In genomic region chr10:38353526-38353925, GRCm38 (mm10) we compare ENCODE assay signal across 21 mouse cellular contexts.
DNase-seq lines count a peak whose midpoint lies in the region; ATAC-seq and TF ChIP-seq lines count a peak whose summit lies in the region.
"Had no signal": no experiment of that assay in that cellular context is flagged by ENCODE, and none has a peak within 500 bp of the region (broad histone marks: within the 10 kb centered on the region; RNA-seq: fewer than 3 reads in every experiment).

No protein-coding gene starts in this region.

- ATAC-seq in embryonic facial prominence, embryonic 14.5 days (ENCODE audit: low read depth) = no peak
- ATAC-seq in kidney, embryonic 15.5 days (replicated peaks; ENCODE audit: low FRiP score) = peak; percentile 60; the same call in 1 of the 2 replicates
- no peak for ATAC-seq in limb, embryonic 14.5 days (ENCODE audit: low FRiP score, low read depth)
- 0 out of 2 replicates have a peak, but pooled peaks have one; percentile 30 for ATAC-seq in midbrain, embryonic 15.5 days (replicated peaks)
- ATAC-seq: forebrain, embryonic 15.5 days had no signal

- no peaks in the 10 kb centered on the region for H3K36me3 ChIP-seq in embryonic facial prominence, embryonic 14.5 days (ENCODE audit: control insufficient read depth, insufficient read depth, low read length)
- H3K36me3 ChIP-seq in embryonic facial prominence, embryonic 10.5 days (replicated peaks) = no peaks in the 10 kb centered on the region
- H3K36me3 ChIP-seq in kidney, embryonic 15.5 days = no peaks in the 10 kb centered on the region
- H3K36me3 ChIP-seq in limb, embryonic 14.5 days (ENCODE audit: control insufficient read depth, insufficient read depth, low read length) = no peaks in the 10 kb centered on the region
- H3K36me3 ChIP-seq in limb, embryonic 10.5 days = no peaks in the 10 kb centered on the region
- no peaks in the 10 kb centered on the region for H3K36me3 ChIP-seq in midbrain, embryonic 15.5 days (replicated peaks)
- no peaks in the 10 kb centered on the region for H3K36me3 ChIP-seq in midbrain, embryonic 10.5 days
- H3K36me3 ChIP-seq: embryonic facial prominence, embryonic 13.5 days; forebrain, embryonic 15.5 days; heart, embryonic 15.5 days; limb, embryonic 15.5 days had no signal

- no peak overlapping the region for H3K27ac ChIP-seq in embryonic facial prominence, embryonic 14.5 days (replicated peaks; ENCODE audit: low read depth, low read length)
- no peak overlapping the region for H3K27ac ChIP-seq in embryonic facial prominence, embryonic 10.5 days (replicated peaks)
- no peak overlapping the region for H3K27ac ChIP-seq in kidney, embryonic 15.5 days
- no peak overlapping the region for H3K27ac ChIP-seq in limb, embryonic 14.5 days (replicated peaks; ENCODE audit: low read depth, low read length)
- H3K27ac ChIP-seq in limb, embryonic 10.5 days = no peak overlapping the region
- H3K27ac ChIP-seq in midbrain, embryonic 15.5 days = no peak overlapping the region
- no peak overlapping the region for H3K27ac ChIP-seq in midbrain, embryonic 10.5 days (replicated peaks)
- H3K27ac ChIP-seq: embryonic facial prominence, embryonic 13.5 days; forebrain, embryonic 15.5 days; heart, embryonic 15.5 days; limb, embryonic 15.5 days; liver, embryonic 14.5 days had no signal

- no peak overlapping the region for H3K9ac ChIP-seq in embryonic facial prominence, embryonic 14.5 days (ENCODE audit: low read depth, low read length)
- H3K9ac ChIP-seq in kidney, embryonic 15.5 days = no peak overlapping the region
- H3K9ac ChIP-seq in limb, embryonic 14.5 days (ENCODE audit: low read depth, low read length, severe bottlenecking) = no peak overlapping the region
- no peak overlapping the region for H3K9ac ChIP-seq in midbrain, embryonic 15.5 days
- H3K9ac ChIP-seq: embryonic facial prominence, embryonic 13.5 days; forebrain, embryonic 15.5 days; heart, embryonic 15.5 days; limb, embryonic 15.5 days; liver, embryonic 14.5 days had no signal

- no peaks in the 10 kb centered on the region for H3K9me3 ChIP-seq in embryonic facial prominence, embryonic 14.5 days (ENCODE audit: control insufficient read depth, low read length)
- H3K9me3 ChIP-seq in embryonic facial prominence, embryonic 10.5 days = no peaks in the 10 kb centered on the region
- H3K9me3 ChIP-seq in kidney, embryonic 15.5 days (replicated peaks) = no peaks in the 10 kb centered on the region
- no peaks in the 10 kb centered on the region for H3K9me3 ChIP-seq in limb, embryonic 14.5 days (ENCODE audit: control insufficient read depth, low read length)
- H3K9me3 ChIP-seq in limb, embryonic 10.5 days (replicated peaks) = no peaks in the 10 kb centered on the region
- no peaks in the 10 kb centered on the region for H3K9me3 ChIP-seq in midbrain, embryonic 15.5 days
- no peaks in the 10 kb centered on the region for H3K9me3 ChIP-seq in midbrain, embryonic 10.5 days (replicated peaks)
- H3K9me3 ChIP-seq: embryonic facial prominence, embryonic 13.5 days; forebrain, embryonic 15.5 days; heart, embryonic 15.5 days; limb, embryonic 15.5 days had no signal

- WGBS in embryonic facial prominence, embryonic 14.5 days = 76% methylated on average over 5 of the region's 5 CpGs
- WGBS in embryonic facial prominence, embryonic 10.5 days = 85% methylated on average over 5 of the region's 5 CpGs
- 41% methylated on average over 5 of the region's 5 CpGs for WGBS in kidney, embryonic 15.5 days
- WGBS in limb, embryonic 14.5 days = 63% methylated on average over 5 of the region's 5 CpGs
- WGBS in limb, embryonic 10.5 days = 70% methylated on average over 5 of the region's 5 CpGs
- 63% methylated on average over 5 of the region's 5 CpGs for WGBS in midbrain, embryonic 15.5 days
- 83% methylated on average over 5 of the region's 5 CpGs for WGBS in midbrain, embryonic 10.5 days

- H3K27me3 ChIP-seq in embryonic facial prominence, embryonic 14.5 days (replicated peaks; ENCODE audit: control insufficient read depth, insufficient read depth, low read length) = no peaks in the 10 kb centered on the region
- no peaks in the 10 kb centered on the region for H3K27me3 ChIP-seq in embryonic facial prominence, embryonic 10.5 days (replicated peaks; ENCODE audit: low read depth, poor library complexity, severe bottlenecking)
- H3K27me3 ChIP-seq in kidney, embryonic 15.5 days = no peaks in the 10 kb centered on the region
- no peaks in the 10 kb centered on the region for H3K27me3 ChIP-seq in limb, embryonic 14.5 days (ENCODE audit: control insufficient read depth, insufficient read depth, low read length)
- H3K27me3 ChIP-seq in limb, embryonic 10.5 days (ENCODE audit: low read depth, poor library complexity, severe bottlenecking) = no peaks in the 10 kb centered on the region
- H3K27me3 ChIP-seq in midbrain, embryonic 15.5 days (replicated peaks) = no peaks in the 10 kb centered on the region
- no peaks in the 10 kb centered on the region for H3K27me3 ChIP-seq in midbrain, embryonic 10.5 days (ENCODE audit: low read depth, poor library complexity, severe bottlenecking)
- H3K27me3 ChIP-seq: embryonic facial prominence, embryonic 13.5 days; forebrain, embryonic 15.5 days; heart, embryonic 15.5 days; limb, embryonic 15.5 days had no signal

- no peak overlapping the region for H3K4me3 ChIP-seq in embryonic facial prominence, embryonic 14.5 days (ENCODE audit: low read depth, low read length)
- H3K4me3 ChIP-seq in embryonic facial prominence, embryonic 10.5 days = no peak overlapping the region
- H3K4me3 ChIP-seq in kidney, embryonic 15.5 days (replicated peaks) = no peak overlapping the region
- H3K4me3 ChIP-seq in limb, embryonic 14.5 days (replicated peaks; ENCODE audit: low read length) = no peak overlapping the region
- no peak overlapping the region for H3K4me3 ChIP-seq in limb, embryonic 10.5 days
- no peak overlapping the region for H3K4me3 ChIP-seq in midbrain, embryonic 15.5 days
- H3K4me3 ChIP-seq in midbrain, embryonic 10.5 days = no peak overlapping the region
- H3K4me3 ChIP-seq: embryonic facial prominence, embryonic 13.5 days; forebrain, embryonic 15.5 days; heart, embryonic 15.5 days; limb, embryonic 15.5 days had no signal

- H3K4me1 ChIP-seq in embryonic facial prominence, embryonic 14.5 days (ENCODE audit: control insufficient read depth, insufficient read depth, low read length) = peaks cover 12% of the 10 kb centered on the region
- H3K4me1 ChIP-seq in embryonic facial prominence, embryonic 10.5 days = peaks cover 12% of the 10 kb centered on the region
- H3K4me1 ChIP-seq in kidney, embryonic 15.5 days = peaks cover 4% of the 10 kb centered on the region; the same call in 1 of the 2 replicates
- no peaks in the 10 kb centered on the region for H3K4me1 ChIP-seq in limb, embryonic 14.5 days (ENCODE audit: control insufficient read depth, insufficient read depth, low read length)
- H3K4me1 ChIP-seq in limb, embryonic 10.5 days = peaks cover 11% of the 10 kb centered on the region
- no peaks in the 10 kb centered on the region for H3K4me1 ChIP-seq in midbrain, embryonic 15.5 days
- H3K4me1 ChIP-seq in midbrain, embryonic 10.5 days = peaks cover 7% of the 10 kb centered on the region; the same call in 1 of the 2 replicates
- H3K4me1 ChIP-seq: heart, embryonic 15.5 days; limb, embryonic 15.5 days had no signal

- H3K4me2 ChIP-seq in embryonic facial prominence, embryonic 14.5 days (ENCODE audit: low read depth, low read length) = no peak overlapping the region
- no peak overlapping the region for H3K4me2 ChIP-seq in kidney, embryonic 15.5 days
- H3K4me2 ChIP-seq in limb, embryonic 14.5 days (replicated peaks; ENCODE audit: low read depth, low read length, severe bottlenecking) = no peak overlapping the region
- no peak overlapping the region for H3K4me2 ChIP-seq in midbrain, embryonic 15.5 days
- H3K4me2 ChIP-seq: embryonic facial prominence, embryonic 13.5 days; forebrain, embryonic 15.5 days; heart, embryonic 15.5 days; limb, embryonic 15.5 days had no signal

- peak; percentile 10 for DNase-seq in embryonic facial prominence, embryonic 14.5 days (ENCODE audit: low spot score)
- no peak for DNase-seq in embryonic facial prominence, embryonic 10.5 days (ENCODE audit: low spot score)
- DNase-seq in kidney, adult 8-10 months = no peak
- peak; percentile 36 for DNase-seq in limb, embryonic 14.5 days (ENCODE audit: low spot score)
- DNase-seq in limb, embryonic 10.5 days (ENCODE audit: low spot score) = no peak
- no peak for DNase-seq in midbrain, embryonic 10.5 days (ENCODE audit: low spot score)
- DNase-seq: adrenal gland, postnatal 10 days; cerebellum, adult 2 months; cerebellum, postnatal 25 days; heart, postnatal 36 days; layer of hippocampus, adult 9-11 months; lung, postnatal 4 days; thymus, adult 18-20 months; thymus, postnatal 36 days had no signal

- TF ChIP-seq POLR2A in limb, embryonic 14.5 days (IDR thresholded peaks at IDR 0.05; ENCODE audit: borderline replicate concordance, extremely low read depth, insufficient read depth, insufficient read length) = no peak

Comparison
In these comparisons a context has a peak if more than half of its experiments do, and no peak if none do; other contexts are left out.
1. DNase-seq: peak in embryonic facial prominence, embryonic 14.5 days (single experiment) and limb, embryonic 14.5 days (single experiment); none in embryonic facial prominence, embryonic 10.5 days (single experiment), kidney, adult 8-10 months (0 of 2), limb, embryonic 10.5 days (single experiment) and midbrain, embryonic 10.5 days (single experiment).
2. ATAC-seq: peak in kidney, embryonic 15.5 days (single experiment) and midbrain, embryonic 15.5 days (single experiment); none in embryonic facial prominence, embryonic 14.5 days (single experiment) and limb, embryonic 14.5 days (single experiment).